Mouse (Mus musculus): Measurements from ENCODE around the gene Pccb.

DNA sequence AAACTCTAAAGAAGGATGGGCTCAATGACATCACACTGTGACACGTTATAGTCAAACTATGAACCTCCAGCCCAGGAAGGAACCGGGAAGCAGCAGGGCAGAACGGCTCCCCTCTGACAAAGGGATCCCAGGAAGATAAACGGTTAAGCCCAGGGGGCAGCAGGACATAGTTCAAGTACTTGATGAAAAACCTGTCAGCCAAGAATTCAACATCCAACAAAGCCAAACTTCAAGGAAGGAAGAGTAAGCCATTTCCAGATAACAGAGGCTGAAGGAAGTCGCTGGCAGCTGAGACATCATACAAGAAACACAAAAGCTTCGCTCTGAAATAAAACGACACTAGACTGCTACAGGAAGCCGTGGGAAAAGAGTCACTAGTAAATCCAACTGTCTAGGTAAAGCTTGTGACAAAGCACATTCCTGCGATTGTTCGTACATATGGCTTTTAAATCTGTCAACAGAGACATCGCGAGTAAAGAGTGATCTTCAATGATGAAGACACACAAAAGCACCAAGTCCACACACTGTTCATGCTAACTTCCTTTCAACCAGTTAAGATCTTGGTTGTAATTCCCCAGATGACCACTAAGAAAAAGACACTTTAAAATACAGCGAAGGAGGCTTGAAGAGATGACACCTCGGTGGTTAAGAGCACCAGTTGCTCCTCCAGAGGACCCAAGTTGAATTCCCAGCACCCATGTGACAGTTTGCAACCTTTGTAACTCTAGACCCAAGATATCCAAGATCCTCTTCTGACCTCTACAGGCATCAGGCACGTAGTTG lies 16.8 kb downstream of the Pccb start:
- TF ChIP-seq POLR2A (IDR thresholded peaks at IDR 0.05; ENCODE audit: extremely low read depth, insufficient read depth, low read length) (no peak), CTCF (IDR thresholded peaks at IDR 0.05; ENCODE audit: extremely low read depth, insufficient read depth, low read length) (no peak)
